Mouse (Mus musculus) urinary bladder, postnatal 36 days (tissue): ENCODE measurements at regions not wholly inside any gene's neighbourhood (a gene's known extent, or its start where the extent isn't known, plus 50 kb on each side); places are given as distances from the start of the nearest gene placed in this dataset.

Source experiments
- DNase-seq, 2 experiments: peaks; one replicate each; pipeline ENCODE4 v3.0.0; 2022; ENCODE audit warnings: low spot score in 2 of 2, mixed read lengths in 1 of 2

- peak; percentile 43 to 74 for DNase-seq
Measured at GRCm38 (mm10) chr7:75398904-75399724, 56.2 kb upstream of the Akap13 start.

GRCm38 (mm10) chr7:75400471-75400870, 54.9 kb upstream of the Akap13 start:
- no peak for DNase-seq

- DNase-seq: no peak
Measured at GRCm38 (mm10) chr7:75404955-75405354, 50.4 kb upstream of the Akap13 start.
